Mouse (Mus musculus) embryonic fibroblast, embryonic 13.5 days (primary cell): ENCODE measurements around the gene Fam102a.

Experiments used
- CTCF ChIP-seq: IDR thresholded peaks from 2 replicates; pipeline ENCODE4 v1.5.1; 2011; ENCODE audit warnings: mild to moderate bottlenecking, control low read depth, low read length, moderate library complexity, borderline replicate concordance; ENCODE audit not compliant: insufficient read depth
- POLR2A ChIP-seq: IDR thresholded peaks from 2 replicates; pipeline ENCODE4 v1.6.1; 2011; ENCODE audit warnings: low read depth, mild to moderate bottlenecking, control low read depth, low read length, moderate library complexity

DNA sequence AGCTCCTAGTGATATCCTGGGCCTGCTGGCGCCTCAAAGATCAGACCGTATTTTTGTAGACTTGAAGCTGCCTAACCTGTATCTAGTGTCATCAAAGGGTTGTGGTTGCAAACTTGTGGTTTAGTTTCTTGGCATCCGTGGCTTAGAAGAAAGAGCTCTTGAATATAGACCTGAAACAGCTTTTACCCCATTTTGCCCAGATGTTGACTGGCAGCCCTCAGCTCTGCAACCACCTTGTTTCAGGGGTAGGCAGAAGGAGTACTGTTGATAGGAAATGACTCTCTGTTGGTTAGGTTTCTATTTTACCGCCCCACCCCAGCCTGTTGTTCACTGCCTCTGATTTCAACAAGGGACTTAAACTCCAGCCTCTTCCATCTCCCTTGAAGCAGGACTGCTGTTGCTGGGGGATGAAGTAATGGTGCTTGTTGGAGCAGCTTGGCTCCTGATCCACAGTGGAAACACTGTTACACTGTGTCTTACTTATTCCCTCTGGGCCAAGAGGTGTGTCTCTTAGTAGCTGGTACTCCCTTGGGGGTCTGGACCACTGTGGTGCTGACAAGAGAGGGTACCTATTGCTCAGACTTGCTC, 6.9 kb downstream of the Fam102a start:
- TF ChIP-seq CTCF: no peak
- TF ChIP-seq POLR2A: no peak
